In the genomic region with DNA sequence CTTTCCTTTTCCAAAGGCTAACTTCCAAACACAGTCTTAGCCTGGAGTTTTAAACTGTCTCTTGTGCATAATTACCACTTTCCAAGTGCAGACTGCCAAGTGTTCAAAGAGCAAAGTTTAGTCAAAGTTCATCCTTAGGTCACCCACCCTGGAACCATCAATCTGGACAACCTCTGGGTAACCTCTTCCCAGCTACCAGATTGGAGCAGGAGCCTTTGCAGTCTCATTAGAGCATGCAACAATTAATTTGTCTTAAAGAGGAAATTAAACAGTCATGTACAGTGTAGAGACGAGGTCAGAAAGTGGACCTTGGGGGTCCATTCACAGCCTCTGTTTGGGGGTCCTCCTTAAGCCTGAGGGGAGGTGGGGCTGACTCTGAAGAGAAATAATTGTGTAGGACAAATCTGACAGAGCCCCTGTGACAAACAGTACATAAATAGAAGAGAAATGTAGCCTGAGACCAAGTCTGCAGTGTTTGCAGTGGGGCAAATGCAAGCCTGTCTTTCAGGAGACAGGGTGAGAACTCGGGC, we compare ENCODE assay signal across 14 mouse cellular contexts.
DNase-seq lines count a peak whose midpoint lies in the region; ATAC-seq lines count a peak whose summit lies in the region.
"Had no signal": no experiment of that assay in that cellular context is flagged by ENCODE, and none has a peak within 500 bp of the region (broad histone marks: within the 10 kb centered on the region; RNA-seq: fewer than 3 reads in every experiment).

No protein-coding gene starts in this region.

- H3K9ac ChIP-seq in kidney, embryonic 15.5 days, result no peak overlapping the region
- no peak overlapping the region for H3K9ac ChIP-seq in neural tube, embryonic 14.5 days (replicated peaks; ENCODE audit: low read depth, low read length)
- H3K9ac ChIP-seq: stomach, embryonic 15.5 days had no signal

- H3K4me2 ChIP-seq in kidney, embryonic 15.5 days, result no peak overlapping the region
- H3K4me2 ChIP-seq in neural tube, embryonic 14.5 days (ENCODE audit: low read depth, low read length), result no peak overlapping the region
- H3K4me2 ChIP-seq: stomach, embryonic 15.5 days had no signal

- peak; percentile 77 for ATAC-seq in kidney, embryonic 15.5 days (replicated peaks; ENCODE audit: low FRiP score)
- ATAC-seq in neural tube, embryonic 14.5 days (ENCODE audit: low read depth), result peak; percentile 89
- ATAC-seq: CD4-positive, CD25-positive, alpha-beta regulatory T cell, adult 4 months; forebrain, embryonic 14.5 days; inflammation-experienced regulatory T-cells, adult 6 months had no signal

- peaks cover 7% of the 10 kb centered on the region for H3K4me1 ChIP-seq in embryonic facial prominence, embryonic 10.5 days
- no peaks in the 10 kb centered on the region for H3K4me1 ChIP-seq in kidney, embryonic 15.5 days
- H3K4me1 ChIP-seq in neural tube, embryonic 14.5 days (ENCODE audit: control insufficient read depth, insufficient read depth, low read length), result no peaks in the 10 kb centered on the region
- H3K4me1 ChIP-seq: stomach, embryonic 15.5 days had no signal

- DNase-seq in kidney, adult 11 months, result peak; percentile 3
- DNase-seq in kidney, postnatal 14 days, result no peak
- peak; percentile 13 for DNase-seq in embryonic facial prominence, embryonic 10.5 days (ENCODE audit: low spot score)
- DNase-seq in lung, postnatal 14 days, result no peak
- no peak for DNase-seq in right cerebral cortex, postnatal 36 days (ENCODE audit: low spot score in 2 of 2)
- DNase-seq in T-cell, adult 2 months (ENCODE audit: low spot score), result no peak
- DNase-seq: cerebellum, postnatal 25 days; heart, adult 11 months had no signal

- no peak overlapping the region for H3K4me3 ChIP-seq in embryonic facial prominence, embryonic 10.5 days
- H3K4me3 ChIP-seq in kidney, embryonic 15.5 days (replicated peaks), result no peak overlapping the region
- H3K4me3 ChIP-seq in neural tube, embryonic 14.5 days (ENCODE audit: low read depth, low read length), result no peak overlapping the region
- H3K4me3 ChIP-seq: stomach, embryonic 15.5 days had no signal

- H3K27me3 ChIP-seq in embryonic facial prominence, embryonic 10.5 days (replicated peaks; ENCODE audit: low read depth, poor library complexity, severe bottlenecking), result no peaks in the 10 kb centered on the region
- H3K27me3 ChIP-seq in kidney, embryonic 15.5 days, result no peaks in the 10 kb centered on the region
- no peaks in the 10 kb centered on the region for H3K27me3 ChIP-seq in neural tube, embryonic 14.5 days (ENCODE audit: control insufficient read depth, insufficient read depth, low read length)
- H3K27me3 ChIP-seq: stomach, embryonic 15.5 days had no signal

- WGBS in embryonic facial prominence, embryonic 10.5 days, result 50% methylated on average over 2 of the region's 2 CpGs
- WGBS in kidney, embryonic 15.5 days, result 14% methylated on average over 2 of the region's 2 CpGs
- 3% methylated on average over 2 of the region's 2 CpGs for WGBS in neural tube, embryonic 14.5 days

- H3K27ac ChIP-seq in embryonic facial prominence, embryonic 10.5 days (replicated peaks), result no peak overlapping the region
- H3K27ac ChIP-seq in kidney, embryonic 15.5 days, result no peak overlapping the region
- no peak overlapping the region for H3K27ac ChIP-seq in neural tube, embryonic 14.5 days (ENCODE audit: low read depth, low read length)
- H3K27ac ChIP-seq: stomach, embryonic 15.5 days had no signal

- no peaks in the 10 kb centered on the region for H3K9me3 ChIP-seq in embryonic facial prominence, embryonic 10.5 days
- H3K9me3 ChIP-seq in kidney, embryonic 15.5 days (replicated peaks), result no peaks in the 10 kb centered on the region
- no peaks in the 10 kb centered on the region for H3K9me3 ChIP-seq in neural tube, embryonic 14.5 days (ENCODE audit: control insufficient read depth, low read length)
- H3K9me3 ChIP-seq: stomach, embryonic 15.5 days had no signal

- H3K36me3 ChIP-seq in embryonic facial prominence, embryonic 10.5 days (replicated peaks), result no peaks in the 10 kb centered on the region
- no peaks in the 10 kb centered on the region for H3K36me3 ChIP-seq in kidney, embryonic 15.5 days
- no peaks in the 10 kb centered on the region for H3K36me3 ChIP-seq in neural tube, embryonic 14.5 days (ENCODE audit: control insufficient read depth, insufficient read depth, low read length)
- H3K36me3 ChIP-seq: stomach, embryonic 15.5 days had no signal

Comparison
In these comparisons a context has a peak if more than half of its experiments do, and no peak if none do; other contexts are left out.
1. DNase-seq: peak in kidney, adult 11 months (single experiment) and embryonic facial prominence, embryonic 10.5 days (single experiment); none in kidney, postnatal 14 days (single experiment), lung, postnatal 14 days (single experiment), right cerebral cortex, postnatal 36 days (0 of 2) and T-cell, adult 2 months (single experiment).